Mouse (Mus musculus) ES-E14 (cell line): Measurements from ENCODE around the gene Nfkbil1.

Experiments
- CHD2 ChIP-seq: IDR thresholded peaks from 2 replicates; pipeline ENCODE4 v1.6.1; 2014; ENCODE audit warnings: mild to moderate bottlenecking, low read depth, low read length, inconsistent platforms
- HCFC1 ChIP-seq: IDR thresholded peaks from 2 replicates; pipeline ENCODE4 v1.6.1; 2012; ENCODE audit warnings: low read length, inconsistent platforms, borderline replicate concordance; ENCODE audit not compliant: insufficient read depth
- MAFK ChIP-seq: IDR thresholded peaks from 2 replicates; pipeline ENCODE4 v1.6.1; 2014; ENCODE audit warnings: mild to moderate bottlenecking, low read depth, low read length, inconsistent platforms; ENCODE audit not compliant: insufficient read depth

GRCm38 (mm10) chr17:35219601-35220041, 16.0 kb downstream of the Nfkbil1 start:
- TF ChIP-seq HCFC1 (no peak), MAFK (peak; percentile 23; the same call in 1 of the 2 replicates), CHD2 (no peak)
